Mouse (Mus musculus) hindbrain, embryonic 14.5 days (tissue): Measurements from ENCODE around the gene Plcb4. TPM values are rescaled to one million over a fixed set of nuclear protein-coding genes. Genes with fewer than 3 reads are reported as not detected.

Experiments used
- ATAC-seq: fragments of 200-750 bp; cut with Nextera tagmentation; 2 replicates; pipeline ENCODE4 v1.8.0; 2017; ENCODE audit warnings: moderate number of reproducible peaks, mild to moderate bottlenecking, moderate TSS enrichment, moderate library complexity; ENCODE audit not compliant: low FRiP score
- DNase-seq: peaks from one replicate; pipeline ENCODE4 v3.0.0-alpha.2; 2015; ENCODE audit warnings: low spot score
- H3K27ac ChIP-seq: fragments of 300-500 bp; sonication (generic); 2 replicates; pipeline ENCODE4 v1.5.1; 2014; ENCODE audit warnings: mild to moderate bottlenecking, moderate library complexity
- H3K27me3 ChIP-seq: fragments of 300-500 bp; sonication (generic); 2 replicates; pipeline ENCODE4 v1.6.1; 2014; ENCODE audit warnings: mild to moderate bottlenecking, low read length, mixed read lengths; ENCODE audit not compliant: control insufficient read depth, insufficient read depth
- H3K36me3 ChIP-seq: fragments of 300-500 bp; sonication (generic); replicated peaks from 2 replicates; pipeline ENCODE4 v1.6.1; 2014; ENCODE audit not compliant: control insufficient read depth, insufficient read depth
- H3K4me1 ChIP-seq: fragments of 300-500 bp; sonication (generic); replicated peaks from 2 replicates; pipeline ENCODE4 v1.6.1; 2014; ENCODE audit warnings: antibody characterized with exemption, low read length, mixed read lengths; ENCODE audit not compliant: control insufficient read depth, insufficient read depth
- H3K4me2 ChIP-seq: fragments of 300-500 bp; sonication (generic); replicated peaks from 2 replicates; pipeline ENCODE4 v1.6.1; 2014; ENCODE audit warnings: mild to moderate bottlenecking, moderate library complexity
- H3K4me3 ChIP-seq: fragments of 300-500 bp; sonication (generic); replicated peaks from 2 replicates; pipeline ENCODE4 v1.5.1; 2014; ENCODE audit warnings: mild to moderate bottlenecking, low read length
- H3K9ac ChIP-seq: fragments of 300-500 bp; sonication (generic); 2 replicates; pipeline ENCODE4 v1.6.1; 2014
- H3K9me3 ChIP-seq: fragments of 300-500 bp; sonication (generic); 2 replicates; pipeline ENCODE4 v1.6.1; 2016; ENCODE audit warnings: low read length; ENCODE audit not compliant: control insufficient read depth
- WGBS: fragments of 180-500 bp; shearing (Covaris S2); extraction: QIAGEN DNeasy Blood & Tissue Kit; methylation state at CpG from one replicate; pipeline ENCODE4 v1.1.7; 2014; 5-methylcytosine and 5-hydroxymethylcytosine counted together
- polyA plus RNA-seq: library from polyadenylated mRNA; unstranded; fragments of >200 nt; fragmentation: Nextera tagmentation; extraction: Ambion mirVana; gene quantifications from 2 replicates; pipeline ENCODE4 v1.2.1, GENCODE M21; 2014

The Plcb4 gene
- polyA plus RNA-seq, 1 experiment from 2014 or later: 46.2 TPM

- Histone ChIP-seq H3K27me3 (no peaks in the 10 kb centered on the region), H3K27ac (no peak overlapping the region), H3K9ac (no peak overlapping the region), H3K36me3 (no peaks in the 10 kb centered on the region), H3K4me3 (no peak overlapping the region), H3K9me3 (no peaks in the 10 kb centered on the region), H3K4me2 (no peak overlapping the region), H3K4me1 (peaks cover 16% of the 10 kb centered on the region)
- 48% methylated on average over 5 of the region's 5 CpGs for WGBS
- DNase-seq (no peak), ATAC-seq (no peak)
Measured at GRCm38 (mm10) chr2:135722109-135722508, 63.3 kb downstream of the Plcb4 start.

- H3K4me1 ChIP-seq: peaks cover 5% of the 10 kb centered on the region; the same call in 1 of the 2 replicates
- H3K27me3 ChIP-seq: no peaks in the 10 kb centered on the region
- H3K9me3 ChIP-seq: no peaks in the 10 kb centered on the region
- no peak for DNase-seq
- no peak overlapping the region for H3K27ac ChIP-seq
- no peaks in the 10 kb centered on the region for H3K36me3 ChIP-seq
- H3K4me3 ChIP-seq: no peak overlapping the region
- H3K4me2 ChIP-seq: no peak overlapping the region
- no peak overlapping the region for H3K9ac ChIP-seq
- no peak for ATAC-seq
- WGBS: 88% methylated on average over 6 of the region's 6 CpGs
Measured at GRCm38 (mm10) chr2:135723387-135723786, 64.6 kb downstream of the Plcb4 start.

- Histone ChIP-seq H3K36me3 (no peaks in the 10 kb centered on the region), H3K27ac (no peak overlapping the region), H3K4me3 (no peak overlapping the region), H3K27me3 (no peaks in the 10 kb centered on the region), H3K9me3 (no peaks in the 10 kb centered on the region), H3K9ac (no peak overlapping the region), H3K4me2 (no peak overlapping the region), H3K4me1 (peaks cover 5% of the 10 kb centered on the region; the same call in 1 of the 2 replicates)
- DNase-seq: no peak
- 81% methylated on average over 10 of the region's 10 CpGs for WGBS
- no peak for ATAC-seq
Measured at GRCm38 (mm10) chr2:135724489-135724888, 65.7 kb downstream of the Plcb4 start.

GRCm38 (mm10) chr2:135725362-135725761 lies 66.6 kb downstream of the Plcb4 start:
- Histone ChIP-seq H3K36me3 (no peaks in the 10 kb centered on the region), H3K27ac (no peak overlapping the region), H3K4me2 (no peak overlapping the region), H3K27me3 (no peaks in the 10 kb centered on the region), H3K4me3 (no peak overlapping the region), H3K9me3 (no peaks in the 10 kb centered on the region), H3K9ac (no peak overlapping the region), H3K4me1 (peaks cover 5% of the 10 kb centered on the region; the same call in 1 of the 2 replicates)
- 84% methylated on average over 4 of the region's 4 CpGs for WGBS
- ATAC-seq (no peak), DNase-seq (no peak)

GRCm38 (mm10) chr2:135727088-135727487 lies 68.3 kb downstream of the Plcb4 start:
- Histone ChIP-seq H3K4me3 (no peak overlapping the region), H3K4me1 (peaks cover 5% of the 10 kb centered on the region; the same call in 1 of the 2 replicates), H3K27ac (no peak overlapping the region), H3K9me3 (no peaks in the 10 kb centered on the region), H3K4me2 (no peak overlapping the region), H3K36me3 (no peaks in the 10 kb centered on the region), H3K9ac (no peak overlapping the region), H3K27me3 (no peaks in the 10 kb centered on the region)
- DNase-seq (no peak), ATAC-seq (no peak)
- WGBS: 92% methylated on average over 9 of the region's 9 CpGs

GRCm38 (mm10) chr2:135727925-135728324 lies 69.1 kb downstream of the Plcb4 start:
- Histone ChIP-seq H3K36me3 (no peaks in the 10 kb centered on the region), H3K27ac (no peak overlapping the region), H3K27me3 (no peaks in the 10 kb centered on the region), H3K9ac (no peak overlapping the region), H3K4me3 (no peak overlapping the region), H3K4me2 (no peak overlapping the region), H3K9me3 (no peaks in the 10 kb centered on the region), H3K4me1 (no peaks in the 10 kb centered on the region; the same call in 1 of the 2 replicates)
- WGBS: 86% methylated on average over 4 of the region's 4 CpGs
- DNase-seq: no peak
- ATAC-seq: no peak

GRCm38 (mm10) chr2:135731591-135731990 lies 72.8 kb downstream of the Plcb4 start:
- Histone ChIP-seq H3K27ac (no peak overlapping the region), H3K9ac (no peak overlapping the region), H3K9me3 (no peaks in the 10 kb centered on the region), H3K4me3 (no peak overlapping the region), H3K4me2 (no peak overlapping the region), H3K27me3 (no peaks in the 10 kb centered on the region), H3K4me1 (no peaks in the 10 kb centered on the region; the same call in 1 of the 2 replicates), H3K36me3 (no peaks in the 10 kb centered on the region)
- 67% methylated on average over 6 of the region's 6 CpGs for WGBS
- no peak for ATAC-seq
- no peak for DNase-seq

- Histone ChIP-seq H3K9ac (no peak overlapping the region), H3K4me1 (no peaks in the 10 kb centered on the region; the same call in 1 of the 2 replicates), H3K27ac (no peak overlapping the region), H3K4me2 (no peak overlapping the region), H3K4me3 (no peak overlapping the region), H3K36me3 (no peaks in the 10 kb centered on the region), H3K27me3 (no peaks in the 10 kb centered on the region), H3K9me3 (no peaks in the 10 kb centered on the region)
- ATAC-seq (no peak), DNase-seq (no peak)
- 79% methylated on average over 4 of the region's 4 CpGs for WGBS
Measured at GRCm38 (mm10) chr2:135732651-135733050, 73.8 kb downstream of the Plcb4 start.

GRCm38 (mm10) chr2:135733926-135734510 lies 75.2 kb downstream of the Plcb4 start:
- no peak overlapping the region for H3K4me2 ChIP-seq
- WGBS: 41% methylated on average over 10 of the region's 10 CpGs
- no peak overlapping the region for H3K4me3 ChIP-seq
- H3K9me3 ChIP-seq: no peaks in the 10 kb centered on the region
- no peaks in the 10 kb centered on the region for H3K27me3 ChIP-seq
- no peak overlapping the region for H3K9ac ChIP-seq
- DNase-seq (no peak), ATAC-seq (no peak)
- H3K4me1 ChIP-seq: no peaks in the 10 kb centered on the region; the same call in 1 of the 2 replicates
- no peaks in the 10 kb centered on the region for H3K36me3 ChIP-seq
- no peak overlapping the region for H3K27ac ChIP-seq

GRCm38 (mm10) chr2:135737506-135737905 lies 78.7 kb downstream of the Plcb4 start:
- no peak overlapping the region for H3K27ac ChIP-seq
- H3K4me2 ChIP-seq: no peak overlapping the region
- H3K4me1 ChIP-seq: 0 out of 2 replicates have a peak, but pooled peaks cover 2% of the 10 kb centered on the region
- no peaks in the 10 kb centered on the region for H3K27me3 ChIP-seq
- H3K36me3 ChIP-seq: no peaks in the 10 kb centered on the region
- no peak overlapping the region for H3K9ac ChIP-seq
- DNase-seq (no peak), ATAC-seq (no peak)
- H3K4me3 ChIP-seq: no peak overlapping the region
- WGBS: 84% methylated on average over 9 of the region's 9 CpGs
- no peaks in the 10 kb centered on the region for H3K9me3 ChIP-seq
